Mouse (Mus musculus) gastrocnemius, adult 8-10 months (tissue): Measurements from ENCODE around the gene Gm21964. TPM values are rescaled to one million over a fixed set of nuclear protein-coding genes. Genes with fewer than 3 reads are reported as not detected.

Experiments used
- DNase-seq, 2 experiments: peaks; one replicate each; pipeline ENCODE4 v3.0.0; 2022; ENCODE audit warnings: low spot score in 2 of 2
- total RNA-seq, 4 experiments: library from RNA; stranded (reverse); gene quantifications; 2 replicates each; pipeline ENCODE4 v1.2.4; 2022

The Gm21964 gene
- total RNA-seq = not detected

DNA sequence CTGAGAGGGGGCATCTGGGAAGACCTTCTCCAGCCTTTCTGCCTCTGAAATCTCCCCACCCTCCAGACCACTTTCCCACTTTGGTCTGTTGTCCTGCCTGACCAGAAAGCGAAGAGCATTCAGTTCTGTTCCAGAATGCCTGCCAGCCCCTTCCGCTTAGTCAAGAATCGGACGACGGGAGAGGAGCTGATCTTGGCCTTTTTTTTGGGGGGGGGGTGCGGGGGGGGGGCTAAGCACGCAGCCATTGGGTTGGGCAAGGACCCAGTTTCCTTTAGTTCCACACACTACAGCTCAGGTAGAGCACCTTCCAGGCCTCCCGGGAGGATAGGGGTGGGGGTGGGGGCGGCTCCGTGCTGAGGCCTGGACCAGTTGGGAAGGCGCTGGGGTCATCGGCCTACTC lies at the start of gene Gm21964:
TSS of gene Gm21964 (plus strand) at position 301 of the 400 bp plus-strand sequence.
- no peak for DNase-seq

- DNase-seq = no peak
Observed at GRCm38 (mm10) chr8:110051208-110051607, 49.8 kb upstream of the Gm21964 start.

GRCm38 (mm10) chr8:110058207-110058606 lies 42.8 kb upstream of the Gm21964 start:
- DNase-seq = no peak

GRCm38 (mm10) chr8:110064161-110064560 lies 36.8 kb upstream of the Gm21964 start:
- DNase-seq = no peak

GRCm38 (mm10) chr8:110064606-110065365 lies 36.2 kb upstream of the Gm21964 start:
- no peak for DNase-seq

DNA sequence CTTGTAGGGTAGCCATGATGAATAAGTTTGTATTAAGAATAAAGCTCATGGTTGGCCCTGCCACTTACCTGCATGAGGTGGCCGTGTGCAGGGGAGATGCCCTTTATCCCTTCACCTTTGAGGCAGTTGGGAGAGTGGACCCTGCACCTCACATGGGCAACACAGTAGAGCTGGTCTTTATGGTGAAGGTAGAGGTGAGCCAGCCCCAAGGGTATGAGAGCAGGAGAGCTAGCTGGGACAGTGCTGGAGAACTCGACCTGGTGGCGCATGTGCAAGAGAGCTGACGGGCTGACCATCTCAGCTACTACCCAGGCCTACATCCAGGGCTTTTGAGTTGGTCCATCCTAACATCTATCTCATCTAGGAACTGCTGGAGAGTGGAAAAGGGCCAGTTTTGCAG lies 35.3 kb upstream of the Gm21964 start:
- no peak for DNase-seq

- no peak for DNase-seq
Observed at GRCm38 (mm10) chr8:110069706-110070105, 31.3 kb upstream of the Gm21964 start.

DNA sequence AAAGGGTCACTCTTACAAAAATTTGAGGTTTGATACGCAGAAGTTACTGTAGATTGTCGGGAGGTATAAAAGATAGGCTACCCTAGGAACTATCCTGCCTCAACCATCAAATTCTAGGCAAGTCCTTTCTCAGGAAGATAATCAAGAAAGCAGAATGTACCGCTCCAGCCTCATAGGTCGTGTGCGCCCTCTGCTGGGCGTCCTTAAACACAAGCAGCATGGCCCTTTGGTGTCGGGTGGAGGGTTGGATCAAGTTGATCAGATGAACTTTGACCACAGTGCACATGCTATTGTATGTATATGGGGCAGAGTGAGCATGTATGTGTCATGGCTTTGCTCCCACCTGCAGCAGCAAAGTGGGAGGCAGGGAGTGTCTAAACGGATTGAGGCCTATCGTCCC lies 29.4 kb upstream of the Gm21964 start:
- peak; percentile 8 to 18 for DNase-seq

DNA sequence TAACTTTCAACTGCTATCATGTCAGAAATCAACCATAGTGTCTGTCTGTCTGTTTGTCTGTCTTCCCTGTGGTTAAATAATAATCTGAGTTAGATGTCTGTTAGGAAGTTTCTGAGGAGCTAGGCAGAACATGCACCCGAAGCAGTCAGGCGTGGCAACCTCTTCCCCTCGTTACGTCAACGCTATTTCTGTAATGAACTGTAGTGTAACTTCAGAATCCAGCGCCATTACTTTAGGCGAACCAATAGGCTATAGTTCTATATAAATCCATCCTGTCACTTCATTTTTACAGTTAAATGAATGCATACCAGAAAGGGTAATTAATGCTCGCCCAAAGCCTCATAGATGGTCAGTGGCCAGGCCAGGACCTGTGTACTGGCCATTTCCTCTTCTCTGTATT lies 26.5 kb upstream of the Gm21964 start:
- no peak for DNase-seq

DNA sequence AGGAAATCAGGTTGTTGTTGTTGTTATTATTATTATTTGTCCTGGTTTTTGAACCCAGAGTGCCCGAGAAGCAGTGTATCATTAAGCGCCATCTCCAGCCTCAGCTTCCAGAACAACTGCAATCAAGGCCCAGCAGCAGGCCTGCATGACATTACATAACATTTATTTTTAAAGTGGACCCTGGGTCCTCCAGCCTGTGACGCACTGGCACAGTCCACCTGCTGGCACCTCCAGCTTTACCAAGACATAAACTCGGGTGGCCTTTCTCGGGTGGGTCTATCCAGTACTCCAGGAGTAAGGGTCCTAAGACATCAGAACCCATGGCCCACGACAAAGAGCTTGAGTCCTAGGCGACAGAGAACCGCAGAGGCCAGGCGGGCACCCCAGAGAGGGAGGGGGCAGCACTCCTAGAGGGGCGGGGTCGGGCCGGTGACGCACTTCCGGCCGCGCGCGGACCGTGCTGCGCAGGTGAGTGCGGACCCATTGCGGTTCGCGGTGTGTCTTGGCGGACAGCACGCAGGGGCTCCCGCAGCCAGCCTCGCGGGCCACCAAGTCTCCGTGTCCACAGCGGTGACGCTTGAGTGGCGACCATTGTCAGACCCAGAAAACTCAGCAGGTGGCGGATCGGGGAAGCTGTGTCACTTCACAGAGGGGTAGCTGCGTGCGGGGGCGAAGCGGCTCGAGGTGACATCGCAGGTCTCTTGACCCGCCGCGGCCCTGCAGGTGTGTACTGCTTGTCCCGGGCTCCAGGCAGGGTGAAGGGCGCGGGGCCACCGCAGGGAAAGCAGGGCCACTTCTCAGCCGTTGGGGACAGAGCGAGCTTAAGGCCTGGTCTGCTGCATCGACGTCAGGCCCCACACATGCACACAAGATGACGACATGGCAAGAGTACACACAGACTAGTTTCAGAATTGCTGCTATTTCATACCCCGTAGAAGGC lies 21.5 kb upstream of the Gm21964 start, which contains the start of gene Zfp612:
TSS of gene Zfp612 (plus strand) at position 465 of the 940 bp plus-strand sequence.
- DNase-seq = peak; percentile 34 to 50

DNA sequence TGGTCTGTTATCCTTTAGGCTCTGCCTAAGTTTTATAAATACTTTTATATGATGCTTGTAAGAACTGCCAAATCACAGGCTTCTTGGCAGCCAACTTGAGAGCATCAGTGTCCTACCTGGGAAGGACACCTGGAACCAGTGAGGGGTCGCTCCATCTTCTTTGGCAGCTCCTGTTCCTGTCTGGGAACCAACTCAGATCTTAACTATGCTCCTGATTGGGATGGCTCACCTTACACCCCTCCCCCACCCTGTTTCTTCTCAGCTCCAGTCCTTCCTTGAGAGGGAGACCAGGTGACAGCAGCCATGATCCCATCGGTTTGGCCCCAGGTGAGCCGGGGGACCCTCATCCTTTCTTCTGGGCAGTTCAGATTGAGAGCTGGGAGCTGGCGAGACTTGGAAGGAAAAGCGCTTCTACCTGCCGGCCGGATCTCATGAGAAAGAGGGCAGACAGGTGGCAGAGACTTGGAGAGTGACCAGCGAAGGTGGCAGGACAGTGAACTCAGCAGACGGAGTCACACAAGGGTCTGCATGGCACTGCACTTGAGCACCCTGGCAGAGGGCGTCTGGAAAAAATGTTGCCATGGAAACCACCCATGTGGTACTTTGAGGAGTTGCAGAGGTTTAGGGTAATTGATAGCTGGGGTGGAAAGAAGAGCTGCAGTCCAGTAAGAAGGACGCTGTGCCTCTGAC lies 18.4 kb upstream of the Gm21964 start:
- DNase-seq = no peak

- no peak for DNase-seq
Observed at GRCm38 (mm10) chr8:110091869-110092268, 9.1 kb upstream of the Gm21964 start.

- DNase-seq = no peak
Observed at GRCm38 (mm10) chr8:110101676-110102075, 669 bp downstream of the Gm21964 start.

DNA sequence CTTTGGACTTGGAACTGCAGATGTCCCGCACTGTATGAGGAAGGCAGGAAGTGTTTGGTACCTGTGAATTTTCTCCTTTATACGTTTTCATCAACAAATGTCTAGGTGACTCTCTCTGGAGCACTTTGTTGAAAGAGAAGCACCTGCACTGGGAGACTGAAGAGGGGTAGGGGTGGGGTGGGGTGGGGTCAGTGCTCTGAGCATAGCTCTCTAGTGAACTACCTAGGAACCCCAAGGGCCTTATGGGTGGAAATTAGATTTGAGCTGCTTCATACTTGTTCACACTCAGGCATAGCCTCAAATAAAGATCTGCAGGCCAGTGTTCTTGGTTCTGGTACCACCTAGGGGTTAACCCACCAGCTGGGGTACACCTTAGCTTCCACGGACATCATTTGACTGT lies 1.6 kb downstream of the Gm21964 start, which contains the start of gene Gm17720:
TSS of gene Gm17720 (minus strand) at position 101 of the 400 bp plus-strand sequence.
- no peak for DNase-seq

GRCm38 (mm10) chr8:110119715-110120114 lies 18.7 kb downstream of the Gm21964 start:
- DNase-seq = no peak

- peak; percentile 37 to 50 for DNase-seq
Observed at GRCm38 (mm10) chr8:110130537-110130936, 29.5 kb downstream of the Gm21964 start.

DNA sequence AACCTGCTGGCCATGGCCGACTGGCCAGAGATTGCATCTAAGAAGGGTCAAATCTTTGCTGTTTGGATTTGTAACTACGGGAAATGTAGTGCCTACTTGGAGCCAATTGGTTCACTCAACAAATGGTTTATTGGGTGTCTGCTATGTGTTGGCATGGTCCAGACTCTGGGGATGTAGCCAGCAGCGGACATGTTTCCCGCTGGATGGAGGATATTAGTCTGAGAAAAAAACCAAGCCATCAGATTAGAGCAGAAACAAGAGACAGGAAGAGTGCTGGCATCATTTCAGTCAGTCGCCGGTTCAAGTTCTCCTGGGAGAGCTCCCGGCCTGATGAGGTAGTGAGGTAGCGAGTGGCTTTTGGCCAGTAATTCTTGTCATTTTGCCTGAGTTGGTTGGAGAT lies 33.2 kb downstream of the Gm21964 start:
- DNase-seq = no peak

GRCm38 (mm10) chr8:110135515-110135914 lies 34.5 kb downstream of the Gm21964 start:
- DNase-seq = no peak

DNA sequence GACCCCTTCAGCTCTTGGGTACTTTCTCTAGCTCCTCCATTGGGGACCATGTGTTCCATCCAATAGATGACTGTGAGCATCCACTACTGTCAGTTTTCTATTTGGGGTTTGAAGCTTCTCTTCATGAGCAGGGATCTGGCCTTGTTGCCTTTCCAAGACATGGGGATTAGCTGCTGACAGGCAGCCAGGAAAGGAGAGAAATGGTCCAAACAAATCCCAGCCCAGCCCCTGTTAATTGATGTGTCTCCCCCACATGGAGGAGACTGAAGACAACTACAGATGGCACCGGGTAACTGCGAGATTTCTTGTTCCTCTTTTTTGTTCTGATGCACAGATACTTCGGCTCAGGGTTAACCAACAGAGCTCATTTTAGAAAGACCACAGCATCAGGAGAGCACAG lies 39.1 kb downstream of the Gm21964 start:
- DNase-seq = no peak

DNA sequence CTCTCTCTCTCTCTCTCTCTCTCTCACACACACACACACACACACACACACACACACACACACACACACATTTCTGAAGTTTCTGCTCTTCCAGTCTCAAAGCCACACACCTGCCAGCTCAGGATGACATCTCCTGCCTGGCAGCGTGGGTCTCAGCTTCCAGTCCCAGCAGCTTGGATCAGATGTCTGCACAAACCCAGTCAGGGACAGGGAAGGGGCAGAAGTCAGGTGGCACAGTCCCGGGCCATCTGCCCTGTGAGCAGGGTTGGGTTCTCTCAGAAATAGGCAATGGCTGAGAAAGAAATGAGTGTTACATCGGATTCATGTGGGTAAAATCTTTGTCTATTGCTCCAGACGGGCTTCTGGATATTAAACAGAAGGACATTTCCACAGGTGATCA lies 39.8 kb downstream of the Gm21964 start:
- no peak for DNase-seq

- DNase-seq = no peak
Observed at GRCm38 (mm10) chr8:110145538-110145937, 44.5 kb downstream of the Gm21964 start.

DNA sequence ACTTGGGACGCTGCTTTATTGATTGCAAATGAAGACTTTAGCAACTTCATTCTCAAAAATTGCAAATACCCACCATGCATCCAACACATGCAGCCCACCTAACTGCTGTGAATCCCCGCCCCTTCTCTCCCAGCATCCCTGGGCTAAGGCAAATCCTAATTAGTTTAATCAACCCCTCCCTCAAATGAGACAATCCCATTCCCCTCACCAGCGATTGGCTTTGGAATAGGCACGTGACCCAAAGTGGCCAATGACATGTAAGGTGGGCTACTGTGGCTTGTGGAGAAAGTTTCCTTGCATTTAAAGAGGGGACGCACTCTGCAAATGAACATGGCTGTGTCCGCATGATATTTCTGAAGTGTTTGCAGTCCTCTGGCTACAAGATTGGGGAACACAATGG lies 51.9 kb downstream of the Gm21964 start:
- DNase-seq = no peak
